Mouse (Mus musculus) liver, embryonic 14.5 days (tissue): ENCODE measurements at regions not wholly inside any gene's neighbourhood (a gene's known extent, or its start where the extent isn't known, plus 50 kb on each side); places are given as distances from the start of the nearest gene placed in this dataset.

Source experiments
- CTCF ChIP-seq: IDR thresholded peaks from 2 replicates; pipeline ENCODE4 v1.5.1; 2016; ENCODE audit warnings: antibody characterized with exemption, low read depth, control low read depth
- EP300 ChIP-seq: IDR thresholded peaks from 2 replicates; pipeline ENCODE4 v1.6.1; 2016; ENCODE audit warnings: antibody characterized with exemption, low read depth

GRCm38 (mm10) chr3:19368998-19369397 is 259.5 kb downstream of the 1700064H15Rik start:
- no peak for TF ChIP-seq CTCF
- TF ChIP-seq EP300 = no peak
